Mouse (Mus musculus): ENCODE data around the gene Olfr303.
"Not testable (repeated sequence)": the region's sequence is repeated elsewhere in the genome, so short reads cannot be mapped to it uniquely, and the experiment has no call there.

Olfr303 gene

DNA sequence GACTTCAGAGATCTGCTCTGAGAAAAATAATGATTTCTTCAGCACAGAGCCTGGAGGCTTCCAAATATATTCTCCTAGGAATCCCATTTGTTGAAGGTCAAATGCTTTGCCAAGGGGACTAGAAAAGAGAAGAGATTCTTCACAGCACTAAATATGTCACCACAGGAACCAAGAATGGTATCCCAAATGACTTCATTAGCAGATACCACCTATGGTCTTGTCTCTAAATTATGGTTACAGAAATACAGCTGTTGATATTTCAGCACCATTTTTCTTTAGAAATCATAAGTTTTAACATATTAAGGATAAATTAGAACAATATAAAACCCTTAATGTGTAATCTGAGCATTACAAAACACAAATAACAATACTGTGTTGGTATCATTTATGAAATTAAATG lies at the start of gene Olfr303:
TSS of gene Olfr303 (minus strand) at position 101 of the 400 bp plus-strand sequence.
- no peak for DNase-seq (ENCODE audit: low spot score in 2 of 2)

- no peak for DNase-seq (ENCODE audit: low spot score in 2 of 2)
Measured at GRCm38 (mm10) chr7:86403546-86403945, 6.0 kb upstream of the Olfr303 start, which contains the start of gene Olfr301. Olfr301 (plus strand) TSS chr7:86403846.

- DNase-seq (ENCODE audit: low spot score in 2 of 2) = no peak
Measured at GRCm38 (mm10) chr7:86386558-86386957, 11.0 kb downstream of the Olfr303 start, which contains the start of gene Olfr304. Olfr304 (minus strand) TSS chr7:86386658.

- no peak for DNase-seq (ENCODE audit: low spot score in 2 of 2)
Measured at GRCm38 (mm10) chr7:86385769-86386168, 11.8 kb downstream of the Olfr303 start.

- DNase-seq (ENCODE audit: low spot score in 2 of 2) = no peak
Measured at GRCm38 (mm10) chr7:86366828-86367227, 30.8 kb downstream of the Olfr303 start, which contains the start of gene Olfr305. Olfr305 (minus strand) TSS chr7:86366928.

DNA sequence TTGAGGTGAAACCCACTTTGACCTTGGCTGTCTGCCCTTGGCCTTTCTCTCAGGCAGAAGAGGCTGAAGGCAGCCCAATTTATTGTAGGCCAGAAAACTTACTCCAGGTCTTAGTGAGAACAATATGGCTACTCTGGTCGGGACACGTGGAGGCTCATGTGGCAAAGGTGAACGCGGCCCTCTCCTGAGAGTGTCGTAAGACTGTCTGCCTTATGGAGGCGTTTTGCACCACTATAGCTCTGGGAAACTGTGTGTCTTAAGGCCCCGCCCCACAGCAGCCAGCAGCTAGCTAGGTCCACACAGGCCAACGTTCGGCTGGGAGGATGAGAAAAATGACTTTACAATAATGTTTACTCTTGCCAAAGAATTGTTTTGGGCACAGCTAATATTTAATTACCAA lies 51.3 kb downstream of the Olfr303 start:
- not testable (repeated sequence) for DNase-seq (ENCODE audit: low spot score in 2 of 2)

DNA sequence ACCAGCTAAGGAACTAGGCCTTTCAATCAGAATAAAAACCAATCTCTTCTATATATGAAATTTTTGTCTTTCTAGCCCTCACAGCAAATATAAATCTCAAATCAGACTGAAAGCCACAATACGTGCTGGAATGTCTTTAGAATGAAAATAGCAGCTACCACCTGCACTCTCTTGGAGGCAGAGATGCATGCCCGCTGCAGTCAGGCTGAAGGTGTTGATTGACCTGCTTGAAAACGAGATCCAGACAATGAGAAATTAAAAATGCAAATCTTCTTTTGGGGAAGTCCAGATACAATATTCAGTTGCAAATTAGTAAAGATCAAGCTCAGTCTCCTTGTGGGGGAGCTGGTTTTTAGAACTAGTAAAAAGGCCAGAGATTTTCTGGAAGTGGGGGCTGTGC lies 53.3 kb downstream of the Olfr303 start:
- no peak for DNase-seq (ENCODE audit: low spot score in 2 of 2)

DNA sequence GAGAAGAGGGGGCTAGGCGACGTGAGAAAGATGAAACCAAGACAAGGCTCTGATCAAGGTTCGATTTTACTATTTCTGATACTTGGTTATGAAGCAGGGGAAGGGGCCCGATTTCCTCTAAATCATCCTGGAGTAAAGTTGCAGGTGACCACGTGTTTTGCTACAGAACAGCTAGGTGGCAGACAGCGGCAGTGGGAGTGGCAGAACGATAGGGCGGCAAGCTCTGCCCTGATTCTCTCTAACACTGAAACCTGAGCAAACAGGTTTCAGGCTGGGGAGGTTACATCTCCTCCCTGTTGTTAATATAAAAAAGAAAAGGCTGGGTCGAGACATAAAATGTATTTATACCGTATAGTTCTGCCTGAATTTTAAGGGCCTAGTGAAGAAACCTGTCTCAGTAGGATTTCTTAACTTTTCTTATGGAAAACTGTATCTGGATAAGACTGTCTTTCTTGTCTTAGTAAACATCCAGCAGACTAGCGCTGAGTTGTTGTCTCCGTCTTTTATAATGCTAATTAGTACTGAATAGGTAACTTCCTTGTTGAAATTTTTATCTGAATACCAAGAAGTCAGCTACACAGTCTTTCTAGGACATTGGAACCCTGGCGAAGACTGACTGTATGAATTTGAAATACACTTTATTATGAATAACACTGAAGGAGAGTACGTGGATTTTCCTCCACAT lies 54.6 kb downstream of the Olfr303 start:
- DNase-seq (ENCODE audit: low spot score in 2 of 2) = no peak
